Mouse (Mus musculus) megakaryocyte, embryonic 14.5 days (primary cell): ENCODE measurements at regions not wholly inside any gene's neighbourhood (a gene's known extent, or its start where the extent isn't known, plus 50 kb on each side); places are given as distances from the start of the nearest gene placed in this dataset.

ENCODE experiments used
- FLI1 ChIP-seq: IDR thresholded peaks from 2 replicates; pipeline ENCODE4 v1.6.1; 2012; ENCODE audit warnings: low read length, inconsistent platforms, mixed read lengths
- GATA1 ChIP-seq: IDR thresholded peaks from 3 replicates; pipeline ENCODE4 v1.6.1; 2012; ENCODE audit warnings: mixed read lengths, low read length, inconsistent platforms, borderline replicate concordance

DNA sequence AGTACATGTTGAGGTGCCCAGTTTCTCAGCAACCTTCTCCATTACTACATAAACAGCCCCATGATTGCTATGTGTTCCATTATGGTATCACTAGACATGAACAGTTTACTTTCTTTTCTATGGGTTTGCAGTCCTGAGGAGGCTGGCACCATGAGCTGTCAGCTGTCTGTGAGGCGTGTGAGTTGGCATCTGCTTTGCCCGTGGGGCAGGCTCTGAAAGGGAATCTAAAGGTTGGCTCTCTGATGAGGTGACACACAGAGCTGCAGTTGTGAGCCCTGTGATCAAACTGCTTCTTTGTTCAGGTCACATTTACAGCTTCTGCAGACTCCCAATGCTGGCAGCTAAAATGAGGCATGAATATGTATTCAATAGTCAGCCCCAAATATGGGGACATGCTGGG is 341.0 kb upstream of the Lmcd1 start:
- TF ChIP-seq GATA1: no peak
- TF ChIP-seq FLI1: no peak
